Mouse (Mus musculus) adrenal gland, postnatal 25 days (tissue): ENCODE measurements at regions not wholly inside any gene's neighbourhood (a gene's known extent, or its start where the extent isn't known, plus 50 kb on each side); places are given as distances from the start of the nearest gene placed in this dataset.

Experiments used
- DNase-seq: peaks from one replicate; pipeline ENCODE4 v3.0.0; 2021; ENCODE audit warnings: mixed read lengths

GRCm38 (mm10) chr15:88472351-88473100, 127.6 kb upstream of the Zdhhc25 start:
- DNase-seq = no peak

DNA sequence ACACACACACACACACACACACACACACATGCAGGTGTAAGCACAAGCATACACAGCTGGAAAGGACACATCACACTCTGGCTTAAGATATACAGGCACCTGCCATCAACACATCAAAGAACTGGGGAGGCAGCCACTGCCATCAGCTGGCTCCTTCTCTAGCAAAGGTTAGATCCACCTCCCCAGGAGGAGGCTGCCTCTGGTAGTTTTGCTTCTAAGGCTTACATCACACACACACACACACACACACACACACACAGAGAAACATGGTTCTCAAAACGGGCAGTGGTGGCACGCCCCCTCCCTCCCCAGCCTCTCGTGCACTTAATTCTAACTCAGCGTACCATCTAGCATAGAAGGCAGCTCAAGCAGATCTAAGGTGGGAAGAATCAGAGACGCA, 126.9 kb upstream of the Zdhhc25 start:
- DNase-seq = no peak

- DNase-seq = no peak
Measured at GRCm38 (mm10) chr15:88483471-88483870, 116.6 kb upstream of the Zdhhc25 start.

DNA sequence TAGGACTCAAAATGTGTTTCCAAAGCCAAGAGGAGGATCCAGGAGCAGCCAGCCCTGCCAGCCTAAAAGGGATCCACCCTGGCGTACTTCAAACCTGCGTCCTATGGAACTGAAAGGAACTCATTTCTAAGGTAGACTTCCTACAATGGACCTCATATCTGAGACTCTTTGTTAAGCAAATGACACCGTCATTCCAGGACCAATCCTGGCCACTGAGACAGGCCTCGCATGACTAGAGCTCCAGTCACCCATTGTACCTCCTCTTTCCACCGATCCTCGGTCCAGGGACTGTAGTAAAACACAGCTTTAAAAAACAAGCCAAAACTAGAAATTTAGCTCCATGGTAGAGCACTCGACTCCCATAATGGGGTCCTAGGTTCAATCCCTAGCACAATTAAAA, 110.4 kb upstream of the Zdhhc25 start:
- no peak for DNase-seq

DNA sequence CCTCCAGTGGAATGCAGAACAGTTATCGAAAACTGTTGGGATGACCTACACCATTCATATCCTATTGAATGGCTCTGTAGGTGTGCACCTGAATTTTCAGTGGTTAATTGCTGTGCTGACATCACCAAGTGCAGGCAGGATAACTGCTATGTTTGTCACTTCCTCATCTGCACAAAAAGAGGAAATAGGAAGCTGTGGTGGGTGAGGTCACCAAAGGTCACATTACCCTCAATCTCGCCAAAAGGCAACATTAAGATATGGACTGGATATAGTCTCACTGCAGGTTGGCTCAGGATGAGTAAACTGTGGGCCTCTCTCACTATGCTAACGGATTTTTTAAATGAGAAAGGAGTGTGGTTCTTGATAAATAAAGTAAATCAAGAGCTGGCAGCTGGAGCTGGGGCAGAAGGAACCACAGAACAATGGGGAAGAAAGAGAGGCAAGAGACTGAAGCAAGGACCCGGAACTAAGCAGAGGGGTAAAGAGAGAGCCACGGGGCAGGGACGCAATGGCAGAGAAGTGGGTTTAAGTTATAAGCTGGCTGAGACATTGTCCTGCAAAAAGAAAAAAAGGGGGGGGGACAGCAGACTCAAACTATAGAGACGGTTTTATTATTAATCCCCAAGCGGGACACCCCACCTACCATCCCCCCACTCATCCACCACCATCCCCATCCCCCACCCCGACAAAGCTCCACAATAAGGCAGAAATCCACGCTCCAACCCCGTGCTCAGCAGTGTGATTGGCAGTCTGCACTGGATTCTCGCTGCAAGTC, 109.6 kb upstream of the Zdhhc25 start:
- DNase-seq = no peak

- no peak for DNase-seq
Measured at GRCm38 (mm10) chr15:88491091-88491366, 109.1 kb upstream of the Zdhhc25 start.

GRCm38 (mm10) chr15:88497957-88498356, 102.1 kb upstream of the Zdhhc25 start:
- DNase-seq = no peak

GRCm38 (mm10) chr15:88502311-88502710, 97.8 kb upstream of the Zdhhc25 start:
- DNase-seq = peak; percentile 42

DNA sequence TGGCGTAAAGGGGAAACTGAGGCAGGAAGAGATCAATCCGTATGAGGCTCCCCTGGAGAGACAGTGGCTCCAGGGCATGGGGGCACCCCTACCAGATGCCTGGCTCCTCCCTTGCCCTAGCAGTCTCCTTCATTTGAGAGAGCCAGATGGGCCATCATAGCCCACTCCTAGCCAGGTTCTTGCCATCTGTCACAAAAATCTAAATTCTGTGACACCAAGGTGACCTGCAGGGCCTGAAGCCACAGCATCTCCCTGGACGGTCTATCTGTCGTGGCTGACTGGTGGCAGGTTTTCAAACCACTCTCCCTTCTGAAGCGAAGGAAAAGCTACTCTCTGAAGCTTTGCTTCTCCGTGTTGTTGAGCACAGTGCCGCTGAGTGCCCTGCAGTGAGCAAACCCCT, 96.2 kb upstream of the Zdhhc25 start:
- DNase-seq = no peak

- no peak for DNase-seq
Measured at GRCm38 (mm10) chr15:88505491-88506119, 94.5 kb upstream of the Zdhhc25 start.

GRCm38 (mm10) chr15:88507886-88508285, 92.2 kb upstream of the Zdhhc25 start:
- DNase-seq = no peak

DNA sequence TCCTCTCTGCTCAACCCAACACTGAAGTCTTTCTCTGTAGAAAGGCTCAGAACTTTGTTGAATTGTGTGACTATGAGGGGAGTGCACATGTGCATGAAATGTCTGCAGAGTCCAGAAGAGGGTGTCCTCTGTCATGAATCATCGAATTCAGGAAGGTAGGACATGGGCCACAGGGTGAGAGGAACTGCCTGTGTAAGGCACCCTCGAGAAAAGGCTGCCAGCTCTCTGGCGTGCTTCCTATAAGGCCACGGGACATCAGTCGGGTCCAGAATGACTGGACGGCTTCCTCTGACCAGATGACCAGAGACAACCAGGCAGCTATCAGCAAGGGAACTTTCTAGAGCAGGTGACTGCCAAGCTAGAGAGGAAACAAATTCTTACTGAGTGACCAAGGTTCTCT, 91.1 kb upstream of the Zdhhc25 start:
- no peak for DNase-seq

DNA sequence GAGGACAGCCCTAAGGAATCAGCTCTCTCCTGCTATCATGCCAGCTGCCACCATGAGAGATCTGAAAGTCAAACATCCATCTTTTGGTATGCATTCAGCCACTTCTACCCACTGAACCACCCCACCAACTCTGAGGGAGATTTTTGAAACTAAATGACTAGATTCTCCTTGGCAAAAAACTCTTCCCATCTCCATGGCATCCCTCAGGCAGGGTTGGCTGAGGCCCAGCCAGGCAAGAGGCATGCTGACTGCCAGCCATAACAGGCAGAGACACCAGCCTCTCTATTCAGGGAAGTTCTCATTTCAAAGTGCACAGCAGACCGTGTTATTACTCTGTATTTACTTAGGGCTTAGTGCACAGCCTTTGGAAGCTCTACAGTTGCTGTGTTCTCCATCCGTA, 90.5 kb upstream of the Zdhhc25 start:
- no peak for DNase-seq

- no peak for DNase-seq
Measured at GRCm38 (mm10) chr15:88514091-88514490, 86.0 kb upstream of the Zdhhc25 start.

DNA sequence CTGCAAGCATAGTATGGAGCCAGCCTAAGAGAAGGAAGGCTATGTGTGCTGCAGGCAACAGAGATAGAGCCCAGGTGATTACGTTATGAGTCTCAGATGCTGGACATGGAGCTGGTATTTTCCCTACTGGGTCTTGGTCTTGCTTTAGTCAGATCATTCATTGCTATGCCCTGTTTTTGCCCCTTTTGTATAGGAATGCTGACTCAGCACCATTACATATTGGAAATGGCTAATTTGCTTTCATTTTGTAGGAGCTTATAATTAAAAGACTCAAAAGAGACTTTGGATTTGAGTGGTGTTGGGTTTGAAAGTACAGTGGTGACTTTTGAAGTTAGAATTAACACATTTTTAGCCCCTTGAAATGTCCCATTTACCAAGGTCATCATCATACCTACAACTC, 68.9 kb upstream of the Zdhhc25 start:
- no peak for DNase-seq

DNA sequence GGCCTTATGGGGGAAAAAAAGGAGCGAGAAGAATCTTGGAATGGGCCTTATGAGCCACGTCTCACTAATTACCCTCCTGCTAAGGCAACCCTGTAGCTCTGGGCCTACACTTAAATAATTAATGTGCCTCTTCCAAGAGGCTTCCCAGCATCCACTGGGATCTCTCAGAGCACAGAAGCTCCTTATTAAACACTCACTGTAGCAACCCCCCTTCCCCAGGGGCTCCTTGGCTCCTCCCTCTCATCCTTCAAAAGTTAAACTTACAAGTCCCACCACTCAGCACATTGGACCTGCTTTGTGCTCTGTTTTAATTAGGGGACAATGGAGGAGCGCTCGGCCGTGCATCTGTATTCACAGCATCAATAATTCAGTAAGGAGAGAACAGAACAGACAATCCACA, 68.1 kb upstream of the Zdhhc25 start:
- DNase-seq = no peak

- DNase-seq = no peak
Measured at GRCm38 (mm10) chr15:88533354-88533753, 66.7 kb upstream of the Zdhhc25 start.

DNA sequence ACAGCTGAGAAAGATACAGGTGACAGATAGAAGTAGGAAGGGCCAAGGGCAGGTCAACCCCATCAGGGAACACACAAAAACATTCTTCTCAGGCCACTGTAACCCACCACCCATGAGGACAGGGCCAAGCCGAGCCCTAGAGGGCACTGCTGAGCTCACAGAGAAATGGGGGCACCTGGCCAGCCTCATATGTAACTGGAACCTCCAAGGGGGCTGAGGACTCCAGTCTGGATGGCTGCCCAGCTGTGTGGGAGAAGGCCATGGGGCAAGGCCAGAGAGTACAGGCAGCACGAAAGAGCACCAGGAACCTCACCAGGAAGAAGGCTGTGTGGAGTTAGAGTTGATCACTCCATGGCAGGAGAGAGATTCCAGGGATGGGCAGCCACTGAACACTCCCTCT, 64.6 kb upstream of the Zdhhc25 start:
- no peak for DNase-seq

GRCm38 (mm10) chr15:88537190-88537589, 62.9 kb upstream of the Zdhhc25 start:
- peak; percentile 67 for DNase-seq

DNA sequence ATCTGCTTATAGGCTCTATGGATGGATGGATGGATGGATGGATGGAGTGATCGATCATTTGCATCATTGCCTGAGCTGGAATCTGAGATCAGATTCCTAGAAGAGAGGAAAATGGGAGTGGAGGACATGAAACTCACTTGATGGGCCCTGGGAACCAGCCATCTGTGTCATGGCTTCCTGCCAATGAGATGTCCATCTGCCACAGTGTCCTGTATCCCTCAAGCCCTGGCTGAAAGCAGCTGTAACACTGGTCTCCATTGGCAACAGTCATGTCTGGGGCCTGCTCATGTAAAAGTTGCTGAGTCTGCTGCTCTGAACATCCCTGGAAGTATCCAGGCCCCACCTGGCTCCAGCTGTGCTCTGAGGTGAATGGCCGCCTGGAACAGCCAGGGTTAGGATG, 57.5 kb upstream of the Zdhhc25 start:
- DNase-seq = no peak

- no peak for DNase-seq
Measured at GRCm38 (mm10) chr15:88544216-88544615, 55.9 kb upstream of the Zdhhc25 start.

- no peak for DNase-seq
Measured at GRCm38 (mm10) chr15:88548261-88548660, 51.8 kb upstream of the Zdhhc25 start.
